Mouse (Mus musculus): ENCODE results near the gene Dao.
A peak's percentile ranks its signal among the peaks of the same experiment; 100 is the strongest.

Gene Dao

GRCm38 (mm10) chr5:113983541-113983940 is 20.0 kb upstream of the Dao start:
- DNase-seq (ENCODE audit: low spot score in 2 of 2), result no peak

- DNase-seq (ENCODE audit: low spot score in 2 of 2), result peak; percentile 60 to 74
Observed at GRCm38 (mm10) chr5:113984025-113984740, 19.3 kb upstream of the Dao start.

- DNase-seq (ENCODE audit: low spot score in 2 of 2), result no peak
Observed at GRCm38 (mm10) chr5:113985737-113986136, 17.8 kb upstream of the Dao start.

- DNase-seq (ENCODE audit: low spot score in 2 of 2), result peak in 1 of 2 experiments; percentile 72
Observed at GRCm38 (mm10) chr5:113986182-113986961, 17.1 kb upstream of the Dao start.

- DNase-seq (ENCODE audit: low spot score in 2 of 2), result peak; percentile 79 to 82
Observed at GRCm38 (mm10) chr5:113989437-113990024, 14.0 kb upstream of the Dao start.

- peak; percentile 54 to 70 for DNase-seq (ENCODE audit: low spot score in 2 of 2)
Observed at GRCm38 (mm10) chr5:113990593-113990992, 12.9 kb upstream of the Dao start.

GRCm38 (mm10) chr5:113991141-113991540 is 12.4 kb upstream of the Dao start:
- DNase-seq (ENCODE audit: low spot score in 2 of 2), result no peak

- peak; percentile 84 to 90 for DNase-seq (ENCODE audit: low spot score in 2 of 2)
Observed at GRCm38 (mm10) chr5:113992339-113992831, 11.1 kb upstream of the Dao start.

GRCm38 (mm10) chr5:113993031-113993486 is 10.4 kb upstream of the Dao start:
- peak in 1 of 2 experiments; percentile 78 for DNase-seq (ENCODE audit: low spot score in 2 of 2)

GRCm38 (mm10) chr5:113993487-113994465 is 9.7 kb upstream of the Dao start, which contains the start of gene Ssh1:
TSS of gene Ssh1 (minus strand) at chr5:113993894.
- DNase-seq (ENCODE audit: low spot score in 2 of 2), result peak; percentile 81 to 94

GRCm38 (mm10) chr5:113996458-113996857 is 7.0 kb upstream of the Dao start:
- DNase-seq (ENCODE audit: low spot score in 2 of 2), result no peak

GRCm38 (mm10) chr5:113999382-113999781 is 4.1 kb upstream of the Dao start:
- peak in 1 of 2 experiments; percentile 34 for DNase-seq (ENCODE audit: low spot score in 2 of 2)

- DNase-seq (ENCODE audit: low spot score in 2 of 2), result no peak
Observed at GRCm38 (mm10) chr5:114004573-114004972, 1.1 kb downstream of the Dao start.

GRCm38 (mm10) chr5:114005100-114005499 is 1.6 kb downstream of the Dao start:
- DNase-seq (ENCODE audit: low spot score in 2 of 2), result no peak

- no peak for DNase-seq (ENCODE audit: low spot score in 2 of 2)
Observed at GRCm38 (mm10) chr5:114006974-114007373, 3.5 kb downstream of the Dao start.

- no peak for DNase-seq (ENCODE audit: low spot score in 2 of 2)
Observed at GRCm38 (mm10) chr5:114007753-114008453, 4.4 kb downstream of the Dao start.

- DNase-seq (ENCODE audit: low spot score in 2 of 2), result no peak
Observed at GRCm38 (mm10) chr5:114009049-114009448, 5.5 kb downstream of the Dao start.

- no peak for DNase-seq (ENCODE audit: low spot score in 2 of 2)
Observed at GRCm38 (mm10) chr5:114015121-114015520, 11.6 kb downstream of the Dao start.

- no peak for DNase-seq (ENCODE audit: low spot score in 2 of 2)
Observed at GRCm38 (mm10) chr5:114024390-114024789, 20.9 kb downstream of the Dao start.

GRCm38 (mm10) chr5:114024885-114025284 is 21.4 kb downstream of the Dao start:
- no peak for DNase-seq (ENCODE audit: low spot score in 2 of 2)
